Mouse (Mus musculus): Measurements from ENCODE around the gene Ttll12. TPM values are rescaled to one million over a fixed set of nuclear protein-coding genes. Genes with fewer than 3 reads are reported as not detected.

The Ttll12 gene
- 19.6 TPM for total RNA-seq (2023)

DNA sequence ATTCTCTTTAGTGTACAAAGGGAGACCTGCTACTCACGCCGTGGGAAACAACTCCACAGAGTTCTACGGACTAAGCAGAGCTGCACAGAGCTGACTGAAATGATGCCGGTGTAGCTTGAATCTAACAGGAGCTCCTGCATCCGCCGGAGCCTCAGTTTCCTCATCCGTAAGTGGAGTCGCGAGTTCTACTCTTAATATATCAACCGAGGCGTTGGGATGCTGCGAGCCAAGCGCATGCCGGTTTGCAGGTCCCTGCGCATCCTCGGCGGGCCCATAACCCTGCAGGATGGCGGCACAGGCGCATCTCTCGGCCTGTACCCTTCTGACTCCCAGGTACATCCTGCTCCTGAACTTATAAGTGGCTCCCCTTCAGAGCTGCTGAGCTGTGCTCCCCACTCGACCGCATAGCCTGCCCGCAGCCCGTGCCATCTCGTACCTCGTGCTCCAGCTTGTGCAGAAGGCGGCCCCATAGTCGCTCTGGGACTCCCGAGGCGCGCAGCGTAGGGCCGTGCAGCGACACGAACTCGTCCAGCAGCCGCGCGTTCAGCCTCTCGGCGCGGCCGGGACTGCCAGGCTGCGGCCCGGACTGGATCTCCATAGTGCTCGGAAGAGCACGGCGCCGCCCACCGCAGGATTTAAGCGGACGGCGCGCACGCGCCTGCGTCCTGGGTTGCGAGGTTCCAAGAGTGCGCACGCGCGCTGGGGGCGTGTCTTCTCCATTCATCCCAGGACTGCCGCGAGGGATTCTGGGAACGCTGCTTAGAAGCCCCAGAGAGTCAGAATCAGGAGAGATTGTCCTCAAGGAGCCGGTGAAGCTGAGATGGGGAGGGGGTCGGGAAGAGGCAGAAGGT is at the start of gene Ttll12:
Gene Ttll12, minus strand, starts transcription at position 645 of the 851 bp plus-strand sequence.

DNA sequence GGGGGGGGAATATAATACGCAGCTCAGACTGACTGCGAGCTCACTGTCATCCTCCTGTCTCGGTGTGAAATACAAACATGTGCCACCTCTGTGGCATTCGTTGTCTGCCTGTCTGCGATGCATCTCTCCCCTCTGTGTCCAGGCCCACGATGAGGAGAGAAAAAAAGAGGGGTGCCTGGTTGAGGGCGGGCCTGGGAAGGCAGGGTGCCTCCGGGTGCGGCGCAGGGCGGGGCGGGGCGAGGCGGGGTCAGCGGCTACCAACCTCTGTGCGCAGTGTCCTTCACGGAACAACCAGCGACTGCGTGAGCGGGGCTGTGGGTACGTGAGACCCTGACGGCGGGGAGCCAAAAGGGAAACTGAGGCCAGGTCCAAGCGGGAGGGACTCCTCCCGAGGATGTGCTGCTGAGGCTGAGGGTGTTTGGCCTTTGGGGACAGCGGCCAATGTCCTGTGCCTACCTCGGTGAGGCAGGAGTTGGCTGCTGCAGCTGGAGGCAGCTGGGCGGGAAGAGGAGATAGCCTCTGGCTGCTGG is 31.6 kb downstream of the Ttll12 start, which contains the start of the genes Tspo and Mcat:
Gene Tspo, plus strand, starts transcription at position 266 of the 530 bp plus-strand sequence.
Gene Mcat, minus strand, starts transcription at position 461 of the 530 bp plus-strand sequence.

DNA sequence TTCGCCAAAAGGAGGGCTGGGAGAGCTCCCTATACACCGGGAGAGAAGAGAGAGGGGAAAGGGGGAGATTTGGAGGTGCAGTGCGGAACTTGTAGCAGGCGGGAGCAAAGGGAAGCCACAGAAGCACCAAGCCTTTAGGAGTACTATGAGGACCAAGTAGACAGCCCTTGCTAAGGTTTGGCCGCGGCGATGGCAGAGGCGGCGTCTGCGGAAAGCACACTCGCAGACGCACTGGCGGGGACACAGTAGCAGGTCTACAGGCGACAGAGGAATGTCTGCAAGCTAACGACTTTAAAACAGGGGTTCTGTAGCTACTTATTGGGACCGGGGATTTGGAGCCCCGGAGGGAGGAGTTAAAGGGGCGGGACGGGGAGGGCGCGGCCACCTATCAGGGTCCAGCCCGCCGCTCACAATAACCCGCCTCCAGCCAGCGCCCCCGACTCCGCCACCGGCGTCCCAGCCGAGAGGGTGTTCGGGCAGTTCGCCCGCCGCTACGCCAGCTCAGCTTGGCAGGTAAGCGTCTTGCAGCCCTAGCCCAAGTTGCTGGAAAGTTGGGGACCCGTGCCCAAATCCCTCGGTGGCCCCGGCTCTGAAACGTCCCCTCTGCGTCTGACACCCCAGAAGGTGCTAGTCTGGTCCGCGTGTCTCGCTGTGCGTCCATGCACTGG is 68.4 kb downstream of the Ttll12 start, which contains the start of gene Bik:
Gene Bik, plus strand, starts transcription at position 439 of the 668 bp plus-strand sequence.

Other genes starting within 250 kb of the Ttll12 start
- 8.5 TPM for gene Arfgap3, start 244.9 kb downstream of the Ttll12 start, total RNA-seq (2023)
- 31.5 TPM for gene Pacsin2, start 130.6 kb downstream of the Ttll12 start, total RNA-seq (2023)
- 4.2 TPM for gene Ttll1, start 84.3 kb downstream of the Ttll12 start, total RNA-seq (2023)
- 2.1 TPM for gene Bik, start 68.3 kb downstream of the Ttll12 start, total RNA-seq (2023)
- 94.1 TPM for gene Tspo, start 31.6 kb downstream of the Ttll12 start, total RNA-seq (2023)
- gene Mcat, start 31.4 kb downstream of the Ttll12 start, total RNA-seq (2023) = 12.3 TPM
- not detected for gene Scube1, start 129.9 kb upstream of the Ttll12 start, total RNA-seq (2023)
- not detected for gene Mpped1, start 184.3 kb upstream of the Ttll12 start, total RNA-seq (2023)